Mouse (Mus musculus) brain, embryonic 18.5 days (tissue): ENCODE data around the gene Tnfaip3.

Experiments used
- DNase-seq: peaks from one replicate; pipeline ENCODE4 v3.0.0-alpha.2; 2012; ENCODE audit warnings: low read depth, low spot score

Gene Tnfaip3

DNA sequence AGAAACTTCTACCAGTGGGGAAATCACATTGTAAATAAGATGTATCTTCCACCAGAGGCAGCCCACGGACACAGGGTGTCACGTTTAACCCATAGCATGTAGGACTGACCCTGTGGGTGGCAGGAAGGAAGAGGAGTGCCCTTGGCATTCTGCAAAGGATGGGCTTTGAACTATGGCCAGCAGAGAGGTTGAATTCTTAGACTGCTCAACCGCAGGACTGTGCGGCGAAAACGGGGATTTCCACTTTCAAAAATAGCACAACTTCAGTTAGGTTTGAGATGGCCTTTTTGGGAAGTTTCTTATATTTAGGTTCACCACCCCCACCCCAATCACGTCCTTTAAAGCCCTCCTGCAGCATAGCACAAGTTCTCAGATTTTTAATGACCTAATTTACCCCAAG, 50.6 kb downstream of the Tnfaip3 start:
- DNase-seq = no peak

DNA sequence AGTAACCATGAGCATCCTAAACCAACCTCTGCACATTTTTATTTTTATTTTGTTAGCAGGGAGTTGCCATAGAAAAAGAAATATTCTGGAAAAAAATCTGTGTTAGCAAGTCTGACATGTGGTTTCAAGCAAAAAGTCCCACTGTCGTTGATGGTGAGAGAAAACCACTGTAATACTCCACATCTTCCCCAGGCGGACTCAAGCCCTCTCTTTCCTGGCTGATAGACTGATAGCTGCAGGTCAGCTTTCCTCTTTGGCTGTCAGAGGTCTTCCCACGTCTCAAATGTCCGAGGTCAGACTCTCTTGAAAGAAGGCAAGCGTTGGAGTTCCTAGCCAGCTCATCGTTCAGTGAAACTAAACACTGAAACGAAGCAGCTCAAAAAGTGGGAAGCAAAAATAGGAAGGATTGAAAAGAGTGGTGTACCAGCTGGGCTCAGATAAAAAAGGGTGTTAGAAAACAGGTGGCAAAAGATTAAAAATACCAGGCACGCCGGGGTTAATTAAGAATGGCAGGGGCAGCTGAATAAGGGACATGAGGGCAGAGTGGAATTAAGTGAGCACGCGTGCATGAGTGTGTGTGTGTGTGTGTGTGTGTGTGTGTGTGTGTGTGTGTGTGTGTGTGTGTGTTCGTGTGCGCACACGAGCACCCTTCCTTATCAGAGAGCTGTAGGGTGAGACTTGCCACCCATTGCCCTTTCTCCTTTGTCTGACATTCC, 55.5 kb downstream of the Tnfaip3 start:
- DNase-seq = no peak

DNA sequence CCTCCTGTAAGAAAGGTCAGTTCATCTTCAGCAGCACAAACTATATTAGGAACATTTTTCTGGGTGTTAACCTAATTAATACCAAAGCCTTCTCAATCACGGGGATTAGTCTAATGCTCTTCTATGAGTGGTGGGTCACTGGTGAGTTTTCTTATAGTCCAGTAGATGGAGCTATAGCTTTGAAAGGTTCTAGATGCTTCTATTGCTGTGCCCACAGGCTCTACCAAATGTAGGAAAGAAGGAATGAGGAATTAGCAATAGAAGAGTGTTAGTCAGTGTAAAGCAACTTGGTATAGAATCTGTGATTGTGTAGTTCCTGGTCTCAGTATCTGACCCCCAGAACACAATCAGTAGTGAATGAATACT, 61.8 kb downstream of the Tnfaip3 start:
- no peak for DNase-seq

DNA sequence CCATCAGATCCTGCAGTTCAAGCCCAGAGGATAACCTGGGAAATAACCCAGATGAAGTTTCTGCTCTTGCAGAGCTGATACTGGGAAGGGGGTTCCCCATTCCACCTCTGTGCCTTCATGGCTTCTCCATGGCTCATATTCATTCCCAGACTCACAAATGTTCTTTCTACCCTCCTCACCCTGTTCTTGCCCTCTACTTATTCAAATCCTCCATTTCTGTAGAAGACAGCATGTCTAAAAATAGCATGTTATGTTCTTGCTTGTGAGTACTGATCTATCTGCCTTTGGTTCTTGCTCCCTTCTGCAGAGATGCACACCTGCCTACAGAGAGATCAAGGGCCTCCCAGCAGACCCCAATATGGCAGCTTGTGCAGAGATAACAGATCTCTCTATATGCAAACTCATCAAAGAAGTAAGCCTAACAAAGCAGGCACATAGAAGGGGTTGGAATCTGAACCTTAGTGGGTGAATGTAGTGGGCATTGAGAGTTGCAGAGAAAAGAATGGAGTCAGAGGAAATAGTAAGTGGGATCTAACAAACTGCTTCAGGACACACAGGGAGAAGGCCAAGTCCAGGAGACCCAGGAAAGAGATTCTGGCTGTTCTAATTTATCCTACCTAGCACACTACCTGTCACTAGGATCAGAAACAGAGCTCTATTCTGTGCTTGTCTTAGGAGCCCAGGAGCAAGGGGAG, 62.3 kb downstream of the Tnfaip3 start:
- no peak for DNase-seq
